Mouse (Mus musculus): ENCODE results near the gene Procr.

Gene Procr

GRCm38 (mm10) chr2:155756855-155757566, 6.1 kb downstream of the Procr start:
- DNase-seq, result no peak

GRCm38 (mm10) chr2:155764679-155765418, 13.9 kb downstream of the Procr start:
- peak; percentile 69 for DNase-seq

GRCm38 (mm10) chr2:155773664-155774063, 22.7 kb downstream of the Procr start:
- DNase-seq, result no peak

- DNase-seq, result no peak
Measured at GRCm38 (mm10) chr2:155774261-155774926, 23.5 kb downstream of the Procr start.

GRCm38 (mm10) chr2:155774927-155775684, 24.2 kb downstream of the Procr start, which contains the start of gene Mmp24:
Mmp24 (plus strand) TSS chr2:155775342.
- DNase-seq, result no peak

GRCm38 (mm10) chr2:155775685-155776263, 24.9 kb downstream of the Procr start:
- DNase-seq, result peak; percentile 76

GRCm38 (mm10) chr2:155776824-155777687, 26.1 kb downstream of the Procr start:
- DNase-seq, result no peak

GRCm38 (mm10) chr2:155777688-155777985, 26.7 kb downstream of the Procr start:
- DNase-seq, result no peak

GRCm38 (mm10) chr2:155778004-155778403, 27.1 kb downstream of the Procr start:
- DNase-seq, result no peak

- no peak for DNase-seq
Measured at GRCm38 (mm10) chr2:155779066-155779465, 28.1 kb downstream of the Procr start.

GRCm38 (mm10) chr2:155779506-155779905, 28.6 kb downstream of the Procr start:
- no peak for DNase-seq

- no peak for DNase-seq
Measured at GRCm38 (mm10) chr2:155784534-155784933, 33.6 kb downstream of the Procr start.

GRCm38 (mm10) chr2:155786905-155787304, 36.0 kb downstream of the Procr start:
- no peak for DNase-seq

GRCm38 (mm10) chr2:155787949-155788931, 37.3 kb downstream of the Procr start:
- no peak for DNase-seq

- DNase-seq, result no peak
Measured at GRCm38 (mm10) chr2:155792899-155793298, 42.0 kb downstream of the Procr start.

GRCm38 (mm10) chr2:155794674-155795445, 43.9 kb downstream of the Procr start:
- no peak for DNase-seq

- DNase-seq, result no peak
Measured at GRCm38 (mm10) chr2:155798613-155799012, 47.7 kb downstream of the Procr start.

- DNase-seq, result no peak
Measured at GRCm38 (mm10) chr2:155802761-155803160, 51.8 kb downstream of the Procr start.

- no peak for DNase-seq
Measured at GRCm38 (mm10) chr2:155804053-155804452, 53.1 kb downstream of the Procr start.
